Mouse (Mus musculus) CH12.LX (cell line): ENCODE results near the gene Tufm. TPM values are rescaled to one million over a fixed set of nuclear protein-coding genes. Genes with fewer than 3 reads are reported as not detected.

Source experiments
- DNase-seq: peaks from one replicate; pipeline ENCODE4 v3.0.0-alpha.2; 2013; ENCODE audit errors: extremely low read depth
- H3K27ac ChIP-seq: 2 replicates; pipeline ENCODE4 v1.5.1; 2012; ENCODE audit warnings: low read depth, mild to moderate bottlenecking, control low read depth, moderate library complexity; ENCODE audit not compliant: insufficient read depth
- H3K27me3 ChIP-seq: replicated peaks from 2 replicates; pipeline ENCODE3; 2012; ENCODE audit warnings: inconsistent platforms
- H3K36me3 ChIP-seq, 2 experiments: replicated peaks in 1 of 2; 2 replicates each; pipeline versions ENCODE3 to v1.6.1; 2012; ENCODE audit warnings: inconsistent platforms in 1 of 2, low read length in 1 of 2, mild to moderate bottlenecking in 1 of 2, mixed read lengths in 1 of 2, moderate library complexity in 1 of 2; ENCODE audit not compliant: control insufficient read depth in 1 of 2, insufficient read depth in 1 of 2
- H3K4me1 ChIP-seq, 2 experiments: 2 replicates each; pipeline ENCODE4 v1.6.1; 2012; ENCODE audit warnings: inconsistent platforms in 1 of 2, moderate library complexity in 1 of 2; ENCODE audit not compliant: insufficient read depth in 2 of 2, control insufficient read depth in 1 of 2
- H3K4me2 ChIP-seq: 2 replicates; pipeline ENCODE4 v1.6.1; 2012; ENCODE audit warnings: low read depth, mild to moderate bottlenecking, control low read depth; ENCODE audit not compliant: poor library complexity, insufficient read depth, severe bottlenecking
- H3K4me3 ChIP-seq, 3 experiments: fragments of 150-350 bp in 1 of 3; sonication (generic) in 1 of 3; replicated peaks in 1 of 3; 2 replicates each; pipeline versions ENCODE3 to v1.5.1; 2011 to 2012; ENCODE audit warnings: low read depth in 2 of 3, low read length in 2 of 3, mild to moderate bottlenecking in 2 of 3, moderate library complexity in 2 of 3, control low read depth in 1 of 3, improper control_type of control experiment in 1 of 3, inconsistent platforms in 1 of 3, mixed read lengths in 1 of 3; ENCODE audit not compliant: poor library complexity in 1 of 3
- H3K79me2 ChIP-seq: replicated peaks from 2 replicates; pipeline ENCODE4 v1.6.1; 2012; ENCODE audit warnings: mild to moderate bottlenecking, moderate library complexity; ENCODE audit not compliant: control insufficient read depth, poor library complexity, insufficient read depth, severe bottlenecking; ENCODE audit errors: extremely low read depth
- H3K9ac ChIP-seq: 2 replicates; pipeline ENCODE4 v1.6.1; 2012; ENCODE audit warnings: low read depth, mild to moderate bottlenecking, control low read depth, moderate library complexity; ENCODE audit not compliant: insufficient read depth
- H3K9me3 ChIP-seq: replicated peaks from 2 replicates; pipeline ENCODE3; 2012; ENCODE audit warnings: low read length, inconsistent platforms, mixed read lengths
- CTCF ChIP-seq, 2 experiments: IDR thresholded peaks in 1 of 2; conservative IDR thresholded peaks in 1 of 2; 2 replicates each; pipeline ENCODE4 v1.5.1; 2011 to 2012; ENCODE audit warnings: low read depth in 2 of 2, low read length in 2 of 2, improper control_type of control experiment in 1 of 2, inconsistent platforms in 1 of 2, mild to moderate bottlenecking in 1 of 2, moderate library complexity in 1 of 2
- ELF1 ChIP-seq: IDR thresholded peaks from 2 replicates; pipeline ENCODE4 v1.6.1; 2014; ENCODE audit warnings: low read depth, mild to moderate bottlenecking, inconsistent platforms, low read length, improper control_type of control experiment
- JUN ChIP-seq: IDR thresholded peaks from 2 replicates; pipeline ENCODE4 v1.6.1; 2011; ENCODE audit warnings: low read depth, mild to moderate bottlenecking, low read length, improper control_type of control experiment, moderate library complexity; ENCODE audit not compliant: insufficient read depth
- JUND ChIP-seq: conservative IDR thresholded peaks from 2 replicates; pipeline ENCODE4 v1.6.1; 2011; ENCODE audit warnings: low read depth, low read length, improper control_type of control experiment
- KAT2A ChIP-seq: IDR thresholded peaks from 2 replicates; pipeline ENCODE4 v1.6.1; 2012; ENCODE audit warnings: low read length, improper control_type of control experiment, inconsistent platforms; ENCODE audit not compliant: insufficient replicate concordance
- MAFK ChIP-seq: IDR thresholded peaks from 2 replicates; pipeline ENCODE4 v1.6.1; 2011; ENCODE audit warnings: low read length, improper control_type of control experiment; ENCODE audit not compliant: insufficient replicate concordance
- MAZ ChIP-seq: IDR thresholded peaks from 2 replicates; pipeline ENCODE4 v1.6.1; 2012; ENCODE audit warnings: low read depth, mild to moderate bottlenecking, inconsistent platforms, low read length, improper control_type of control experiment, moderate library complexity
- MEF2A ChIP-seq: IDR thresholded peaks from 2 replicates; pipeline ENCODE4 v1.6.1; 2014; ENCODE audit warnings: low read depth, mild to moderate bottlenecking, inconsistent platforms, low read length, improper control_type of control experiment, borderline replicate concordance
- MXI1 ChIP-seq: IDR thresholded peaks from 2 replicates; pipeline ENCODE4 v1.6.1; 2011; ENCODE audit warnings: mild to moderate bottlenecking, low read depth, low read length, improper control_type of control experiment
- MYC ChIP-seq: IDR thresholded peaks from 2 replicates; pipeline ENCODE4 v1.6.1; 2011; ENCODE audit warnings: low read depth, mild to moderate bottlenecking, improper control_type of control experiment, low read length
- PAX5 ChIP-seq: IDR thresholded peaks from 2 replicates; pipeline ENCODE4 v1.6.1; 2012; ENCODE audit warnings: low read length, inconsistent platforms, mixed read lengths
- POLR2A ChIP-seq: IDR thresholded peaks from 2 replicates; pipeline ENCODE4 v1.6.1; 2011; ENCODE audit warnings: low read depth, mild to moderate bottlenecking, improper control_type of control experiment, low read length
- POLR2AphosphoS2 ChIP-seq: IDR thresholded peaks from 2 replicates; pipeline ENCODE4 v1.6.1; 2011; ENCODE audit warnings: low read depth, low read length, improper control_type of control experiment
- SIN3A ChIP-seq: IDR thresholded peaks from 2 replicates; pipeline ENCODE4 v1.6.1; 2012; ENCODE audit warnings: low read length, improper control_type of control experiment, inconsistent platforms
- TCF12 ChIP-seq: IDR thresholded peaks from 2 replicates; pipeline ENCODE4 v1.6.1; 2014; ENCODE audit warnings: low read depth, mild to moderate bottlenecking, inconsistent platforms, low read length, improper control_type of control experiment
- UBTF ChIP-seq: IDR thresholded peaks from 2 replicates; pipeline ENCODE4 v1.6.1; 2012; ENCODE audit warnings: low read depth, mild to moderate bottlenecking, inconsistent platforms, low read length, improper control_type of control experiment, moderate library complexity
- ZC3H11A ChIP-seq: IDR thresholded peaks from 2 replicates; pipeline ENCODE4 v1.6.1; 2012; ENCODE audit warnings: low read depth, mild to moderate bottlenecking, inconsistent platforms, low read length, improper control_type of control experiment
- dilution Hi-C: fragments of 300-500 bp; cut with MboI; formaldehyde crosslinking; loops from 2 replicates; pipeline ENCODE4 v1.14.3; 2020; ENCODE audit warnings: low sequenced_read_pairs; ENCODE audit not compliant: extremely low pct_unique_long_range_greater_than_20kb, extremely low pct_ligation_motif_present
- in situ Hi-C: fragments of 300-500 bp; cut with MboI; formaldehyde crosslinking; loops from 3 replicates; pipeline ENCODE4 v1.14.3; 2019; ENCODE audit warnings: low sequenced_read_pairs, low pct_ligation_motif_present, low pct_unique_long_range_greater_than_20kb, mixed read lengths
- polyA plus RNA-seq: library from polyadenylated mRNA; unstranded; fragments of >175 nt; gene quantifications from 2 replicates; pipeline ENCODE4 v1.2.1, GENCODE M21; 2012; ENCODE audit warnings: low read depth; ENCODE audit not compliant: insufficient read length
- total RNA-seq, 2 experiments: library from RNA; depleted of rRNA; stranded (reverse); fragments of 300-350 nt in 1 of 2; fragments of >200 nt in 1 of 2; gene quantifications; 2 replicates each; pipeline ENCODE4 v1.2.3; 2012 to 2014

Tufm gene
- total and polyA plus RNA-seq, 3 experiments: 115 to 219 (median 156) TPM

- Histone ChIP-seq H3K9ac (no peak overlapping the region), H3K4me2 (no peak overlapping the region), H3K27ac (no peak overlapping the region), H3K4me1 (no peaks in the 10 kb centered on the region), H3K4me3 (no peak overlapping the region), H3K9me3 (no peaks in the 10 kb centered on the region), H3K27me3 (no peaks in the 10 kb centered on the region), H3K79me2 (no peaks in the 10 kb centered on the region), H3K36me3 (no peaks in the 10 kb centered on the region)
- TF ChIP-seq KAT2A (no peak), JUND (no peak), ELF1 (no peak), JUN (no peak), CTCF (conservative IDR thresholded peaks at IDR 0.05 in 1 of 2, IDR thresholded peaks at IDR 0.05 in 1 of 2; ENCODE audit: low read depth in 2 of 2, low read length in 2 of 2) (no peak), POLR2A (no peak), UBTF (no peak)
- in situ Hi-C loops (no loop called here), dilution Hi-C loops (no loop called here)
- no peak for DNase-seq
Measured at GRCm38 (mm10) chr7:126511287-126511686, 24.1 kb downstream of the Tufm start.

DNA sequence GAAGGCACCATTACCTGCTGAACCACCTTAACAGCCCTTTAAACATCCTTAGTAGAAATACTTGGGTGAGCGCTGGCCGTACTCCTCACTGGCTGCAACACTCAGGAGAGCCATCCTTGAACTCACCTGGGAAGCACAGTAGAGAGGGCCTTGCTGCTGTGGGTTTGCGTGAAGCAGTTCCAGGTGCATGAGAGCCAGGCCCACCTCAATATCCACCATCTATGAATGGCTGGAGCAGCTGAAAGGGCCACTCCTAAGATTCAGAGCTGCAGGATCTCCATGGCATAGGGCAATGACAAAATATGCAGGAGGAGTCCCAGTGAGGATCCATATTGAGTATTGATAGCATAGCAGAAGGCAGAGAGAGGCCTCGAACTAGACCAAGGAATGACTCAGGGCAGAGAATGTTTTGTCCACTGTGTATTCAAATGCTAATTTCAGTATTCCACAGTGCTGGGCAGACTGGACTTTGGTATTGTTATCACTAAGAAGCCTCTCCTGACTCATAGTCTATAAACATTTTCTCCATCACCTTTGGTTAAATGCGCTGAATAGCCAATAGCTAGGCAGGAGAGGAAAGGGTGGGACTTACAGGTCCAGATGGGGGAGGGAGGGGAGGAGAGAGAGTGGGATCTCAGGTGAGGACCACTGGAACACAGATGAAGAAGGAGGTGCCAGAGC, 31.2 kb downstream of the Tufm start:
- Histone ChIP-seq H3K9me3 (no peaks in the 10 kb centered on the region), H3K27me3 (peaks cover 2% of the 10 kb centered on the region), H3K4me3 (no peak overlapping the region), H3K36me3 (no peaks in the 10 kb centered on the region), H3K27ac (no peak overlapping the region), H3K79me2 (no peaks in the 10 kb centered on the region), H3K9ac (no peak overlapping the region), H3K4me2 (no peak overlapping the region), H3K4me1 (no peaks in the 10 kb centered on the region)
- in situ Hi-C loops: no loop called here
- dilution Hi-C loops: no loop called here
- no peak for DNase-seq
- no peak for TF ChIP-seq MAZ
- no peak for TF ChIP-seq CTCF (conservative IDR thresholded peaks at IDR 0.05 in 1 of 2, IDR thresholded peaks at IDR 0.05 in 1 of 2; ENCODE audit: low read depth in 2 of 2, low read length in 2 of 2)
- TF ChIP-seq ZC3H11A: no peak
- no peak for TF ChIP-seq POLR2A
- no peak for TF ChIP-seq PAX5
- TF ChIP-seq SIN3A: no peak
- TF ChIP-seq MEF2A: no peak
- TF ChIP-seq MXI1: no peak
- TF ChIP-seq TCF12: no peak
- TF ChIP-seq POLR2AphosphoS2: no peak
- no peak for TF ChIP-seq MYC
- TF ChIP-seq MAFK: no peak
